14 mouse cellular contexts compared by ENCODE assay signal in genomic region chr19:41837917-41838261, GRCm38 (mm10). TPM values are rescaled to one million over a fixed set of nuclear protein-coding genes. Genes with fewer than 3 reads are reported as not detected.
DNase-seq lines count a peak whose midpoint lies in the region; ATAC-seq lines count a peak whose summit lies in the region.
"Had no signal": no experiment of that assay in that cellular context is flagged by ENCODE, and none has a peak within 500 bp of the region (broad histone marks: within the 10 kb centered on the region; RNA-seq: fewer than 3 reads in every experiment).

No protein-coding gene starts in this region.

- peaks cover 46% of the 10 kb centered on the region for H3K4me1 ChIP-seq in heart, embryonic 10.5 days
- peaks cover 5% of the 10 kb centered on the region; the same call in 1 of the 2 replicates for H3K4me1 ChIP-seq in lung, embryonic 16.5 days (replicated peaks; ENCODE audit: control insufficient read depth, insufficient read depth, low read length)

- no peaks in the 10 kb centered on the region for H3K9me3 ChIP-seq in heart, embryonic 10.5 days
- H3K9me3 ChIP-seq in lung, embryonic 16.5 days (ENCODE audit: control insufficient read depth, low read length), result no peaks in the 10 kb centered on the region
- H3K9me3 ChIP-seq: embryonic facial prominence, embryonic 13.5 days; hindbrain, embryonic 12.5 days; midbrain, embryonic 13.5 days had no signal

- H3K27me3 ChIP-seq in heart, embryonic 10.5 days (ENCODE audit: insufficient read depth, poor library complexity, severe bottlenecking), result peaks cover 8% of the 10 kb centered on the region
- H3K27me3 ChIP-seq in lung, embryonic 16.5 days (ENCODE audit: control insufficient read depth, insufficient read depth, low read depth, low read length), result peaks cover 8% of the 10 kb centered on the region
- H3K27me3 ChIP-seq: midbrain, embryonic 13.5 days had no signal

- no peak for DNase-seq in heart, embryonic 10.5 days (ENCODE audit: low spot score)
- no peak for DNase-seq in heart, adult 18-20 months
- peak; percentile 33 for DNase-seq in urinary bladder, postnatal 25 days (ENCODE audit: low spot score)
- DNase-seq in urinary bladder, postnatal 10 days (ENCODE audit: low spot score), result no peak
- peak; percentile 56 to 66 for DNase-seq in urinary bladder, postnatal 36 days (ENCODE audit: low spot score in 2 of 2)
- DNase-seq in retina, postnatal 1 day, result no peak
- no peak for DNase-seq in thymus, postnatal 25 days
- DNase-seq: cerebellum, adult 2 months; kidney, postnatal 10 days; right cerebral cortex, postnatal 14 days had no signal

- WGBS in heart, embryonic 10.5 days, result 29% methylated on average over 4 of the region's 4 CpGs
- WGBS in lung, embryonic 16.5 days, result 34% methylated on average over 4 of the region's 4 CpGs

- H3K9ac ChIP-seq in lung, embryonic 16.5 days (ENCODE audit: low read length), result no peak overlapping the region
- H3K9ac ChIP-seq: hindbrain, embryonic 12.5 days; midbrain, embryonic 13.5 days had no signal

- peak; percentile 68; the same call in 1 of the 2 replicates for ATAC-seq in lung, embryonic 16.5 days (ENCODE audit: low read depth)
- ATAC-seq: midbrain, embryonic 13.5 days had no signal

- H3K4me2 ChIP-seq in lung, embryonic 16.5 days (ENCODE audit: low read depth, low read length), result no peak overlapping the region
- H3K4me2 ChIP-seq: embryonic facial prominence, embryonic 13.5 days; hindbrain, embryonic 12.5 days; midbrain, embryonic 13.5 days had no signal

- H3K4me3 ChIP-seq in heart, embryonic 10.5 days, result peak overlapping the region; percentile 8; the same call in 1 of the 2 replicates
- H3K4me3 ChIP-seq in lung, embryonic 16.5 days (ENCODE audit: low read length), result no peak overlapping the region
- H3K4me3 ChIP-seq: embryonic facial prominence, embryonic 13.5 days; hindbrain, embryonic 12.5 days; midbrain, embryonic 13.5 days had no signal

- H3K36me3 ChIP-seq in heart, embryonic 10.5 days, result no peaks in the 10 kb centered on the region
- H3K36me3 ChIP-seq in lung, embryonic 16.5 days (ENCODE audit: control insufficient read depth, insufficient read depth, low read length), result no peaks in the 10 kb centered on the region
- H3K36me3 ChIP-seq: embryonic facial prominence, embryonic 13.5 days; hindbrain, embryonic 12.5 days; midbrain, embryonic 13.5 days had no signal

- H3K27ac ChIP-seq in heart, embryonic 10.5 days, result peak overlapping the region; percentile 79
- no peak overlapping the region for H3K27ac ChIP-seq in lung, embryonic 16.5 days (ENCODE audit: low read length)
- H3K27ac ChIP-seq: embryonic facial prominence, embryonic 13.5 days; hindbrain, embryonic 12.5 days; midbrain, embryonic 13.5 days had no signal

RNA-seq across cellular contexts. Expression of gene Frat1, which starts 8.1 kb away (rescaled TPM):
- 3.2 and 6.6 TPM in 2 replicates for polyA plus RNA-seq in heart, embryonic 10.5 days (2016; fragmentation: Nextera tagmentation; extraction: Ambion mirVana)
- 1 to 10 TPM; 1.7 to 2.5 TPM for total RNA-seq in heart, adult 18-20 months (2021)
- 8.2 and 9.1 TPM in 2 replicates for polyA plus RNA-seq in lung, embryonic 16.5 days (2015; fragmentation: Nextera tagmentation; extraction: Ambion mirVana)

RNA-seq across cellular contexts. Expression of gene Frat2, which starts 10.0 kb away (rescaled TPM):
- polyA plus RNA-seq in heart, embryonic 10.5 days (2016; fragmentation: Nextera tagmentation; extraction: Ambion mirVana), result 1.6 and 4.0 TPM in 2 replicates
- 1 to 10 TPM; 2.5 to 3.3 TPM for total RNA-seq in heart, adult 18-20 months (2021)
- 2.8 and 3.3 TPM in 2 replicates for polyA plus RNA-seq in lung, embryonic 16.5 days (2015; fragmentation: Nextera tagmentation; extraction: Ambion mirVana)

RNA-seq across cellular contexts. Expression of gene Arhgap19, which starts 36.0 kb away (rescaled TPM):
- 23.6 and 29.5 TPM in 2 replicates for polyA plus RNA-seq in heart, embryonic 10.5 days (2016; fragmentation: Nextera tagmentation; extraction: Ambion mirVana)
- total RNA-seq in heart, adult 18-20 months (2021), result 1 to 10 TPM; 2.0 to 2.6 TPM
- polyA plus RNA-seq in lung, embryonic 16.5 days (2015; fragmentation: Nextera tagmentation; extraction: Ambion mirVana), result 26.8 and 28.6 TPM in 2 replicates

RNA-seq across cellular contexts. Expression of gene Rrp12, which starts 58.1 kb away (rescaled TPM):
- polyA plus RNA-seq in heart, embryonic 10.5 days (2016; fragmentation: Nextera tagmentation; extraction: Ambion mirVana), result 25.1 and 25.8 TPM in 2 replicates
- total RNA-seq in heart, adult 18-20 months (2021), result 10 to 100 TPM; 16.0 to 18.0 TPM
- polyA plus RNA-seq in lung, embryonic 16.5 days (2015; fragmentation: Nextera tagmentation; extraction: Ambion mirVana), result 9.9 and 11.4 TPM in 2 replicates

Comparison
In these comparisons a context has a peak if more than half of its experiments do, and no peak if none do; other contexts are left out.
1. DNase-seq: peak in urinary bladder, postnatal 25 days (single experiment) and urinary bladder, postnatal 36 days (2 of 2); none in heart, embryonic 10.5 days (single experiment), heart, adult 18-20 months (0 of 2), urinary bladder, postnatal 10 days (single experiment), retina, postnatal 1 day (single experiment) and thymus, postnatal 25 days (single experiment).